Mouse (Mus musculus): ENCODE data around the gene Gpr84. TPM values are rescaled to one million over a fixed set of nuclear protein-coding genes. Genes with fewer than 3 reads are reported as not detected.
"Not testable (repeated sequence)": the region's sequence is repeated elsewhere in the genome, so short reads cannot be mapped to it uniquely, and the experiment has no call there.

Gpr84 gene
- polyA plus RNA-seq, 1 experiment, result 0.98 TPM

GRCm38 (mm10) chr15:103281465-103282205 is 28.8 kb downstream of the Gpr84 start:
- Histone ChIP-seq H3K27ac (ENCODE audit: insufficient read depth, low read length) (no peak overlapping the region), H3K4me3 (ENCODE audit: insufficient read depth, low read length) (no peak overlapping the region), H3K4me1 (ENCODE audit: control insufficient read depth, insufficient read depth, low read length) (peaks cover 1% of the 10 kb centered on the region; the same call in 1 of the 2 replicates)
- TF ChIP-seq CTCF (IDR thresholded peaks at IDR 0.05; ENCODE audit: extremely low read depth, insufficient read depth, low read length), result no peak
- TF ChIP-seq POLR2A (IDR thresholded peaks at IDR 0.05; ENCODE audit: extremely low read depth, insufficient read depth, low read length), result no peak

- Histone ChIP-seq H3K4me1 (ENCODE audit: control insufficient read depth, insufficient read depth, low read length) (peaks cover 1% of the 10 kb centered on the region; the same call in 1 of the 2 replicates), H3K4me3 (ENCODE audit: insufficient read depth, low read length) (no peak overlapping the region), H3K27ac (ENCODE audit: insufficient read depth, low read length) (no peak overlapping the region)
- TF ChIP-seq POLR2A (IDR thresholded peaks at IDR 0.05; ENCODE audit: extremely low read depth, insufficient read depth, low read length) (no peak), CTCF (IDR thresholded peaks at IDR 0.05; ENCODE audit: extremely low read depth, insufficient read depth, low read length) (peak; percentile 30; the same call in 1 of the 2 replicates)
Measured at GRCm38 (mm10) chr15:103280817-103281464, 29.5 kb downstream of the Gpr84 start.

DNA sequence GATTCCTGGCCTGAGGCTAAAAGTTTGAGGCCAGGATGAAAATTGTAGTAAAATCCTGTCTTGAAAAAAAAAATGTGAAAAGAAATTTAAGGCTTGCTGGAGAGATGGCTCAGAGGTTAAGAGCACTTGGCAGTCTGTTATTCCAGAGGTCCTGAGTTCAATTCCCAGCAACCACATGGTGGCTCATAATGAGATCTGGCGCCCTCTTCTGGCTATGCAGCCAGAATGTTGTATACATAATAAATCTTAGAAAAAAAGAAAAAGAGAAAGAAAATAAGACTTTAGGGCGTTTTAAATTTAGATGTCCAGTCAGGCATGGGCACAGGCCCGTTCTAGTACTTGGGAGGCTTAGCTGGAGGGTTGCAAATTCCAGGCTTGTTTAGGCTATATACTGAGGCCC is 30.7 kb downstream of the Gpr84 start:
- H3K4me3 ChIP-seq (ENCODE audit: insufficient read depth, low read length), result no peak overlapping the region
- no peaks in the 10 kb centered on the region; the same call in 1 of the 2 replicates for H3K4me1 ChIP-seq (ENCODE audit: control insufficient read depth, insufficient read depth, low read length)
- TF ChIP-seq POLR2A (IDR thresholded peaks at IDR 0.05; ENCODE audit: extremely low read depth, insufficient read depth, low read length) (no peak), CTCF (IDR thresholded peaks at IDR 0.05; ENCODE audit: extremely low read depth, insufficient read depth, low read length) (peak; percentile 14; the same call in 1 of the 2 replicates)
- no peak overlapping the region for H3K27ac ChIP-seq (ENCODE audit: insufficient read depth, low read length)

DNA sequence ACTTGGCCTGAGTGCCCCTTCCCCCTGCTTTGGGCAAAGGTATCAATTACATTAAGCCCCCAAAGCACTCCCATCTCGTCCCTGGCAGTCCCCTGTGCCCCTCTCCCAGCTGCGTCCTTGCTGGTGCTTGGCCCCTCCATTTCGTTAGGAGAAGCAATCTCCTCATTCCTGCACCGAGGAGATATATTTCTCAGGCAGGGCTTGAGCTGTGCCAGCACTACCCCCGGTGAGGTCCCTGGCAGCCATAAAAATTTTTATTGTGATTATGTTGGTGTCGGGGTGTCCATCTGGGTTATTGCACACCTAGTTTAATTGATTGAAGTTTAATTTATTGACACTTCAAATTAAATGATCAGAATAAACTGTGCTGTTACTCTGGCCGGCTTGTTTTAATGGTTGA is 32.5 kb downstream of the Gpr84 start:
- TF ChIP-seq CTCF (IDR thresholded peaks at IDR 0.05; ENCODE audit: extremely low read depth, insufficient read depth, low read length) (no peak), POLR2A (IDR thresholded peaks at IDR 0.05; ENCODE audit: extremely low read depth, insufficient read depth, low read length) (no peak)
- Histone ChIP-seq H3K27ac (ENCODE audit: insufficient read depth, low read length) (no peak overlapping the region), H3K4me3 (ENCODE audit: insufficient read depth, low read length) (no peak overlapping the region), H3K4me1 (ENCODE audit: control insufficient read depth, insufficient read depth, low read length) (peaks cover 3% of the 10 kb centered on the region)

- not testable (repeated sequence) for H3K27ac ChIP-seq (ENCODE audit: insufficient read depth, low read length); H3K4me3 ChIP-seq (ENCODE audit: insufficient read depth, low read length); H3K4me1 ChIP-seq (ENCODE audit: control insufficient read depth, insufficient read depth, low read length)
Measured at GRCm38 (mm10) chr15:103275943-103276342, 34.5 kb downstream of the Gpr84 start.

DNA sequence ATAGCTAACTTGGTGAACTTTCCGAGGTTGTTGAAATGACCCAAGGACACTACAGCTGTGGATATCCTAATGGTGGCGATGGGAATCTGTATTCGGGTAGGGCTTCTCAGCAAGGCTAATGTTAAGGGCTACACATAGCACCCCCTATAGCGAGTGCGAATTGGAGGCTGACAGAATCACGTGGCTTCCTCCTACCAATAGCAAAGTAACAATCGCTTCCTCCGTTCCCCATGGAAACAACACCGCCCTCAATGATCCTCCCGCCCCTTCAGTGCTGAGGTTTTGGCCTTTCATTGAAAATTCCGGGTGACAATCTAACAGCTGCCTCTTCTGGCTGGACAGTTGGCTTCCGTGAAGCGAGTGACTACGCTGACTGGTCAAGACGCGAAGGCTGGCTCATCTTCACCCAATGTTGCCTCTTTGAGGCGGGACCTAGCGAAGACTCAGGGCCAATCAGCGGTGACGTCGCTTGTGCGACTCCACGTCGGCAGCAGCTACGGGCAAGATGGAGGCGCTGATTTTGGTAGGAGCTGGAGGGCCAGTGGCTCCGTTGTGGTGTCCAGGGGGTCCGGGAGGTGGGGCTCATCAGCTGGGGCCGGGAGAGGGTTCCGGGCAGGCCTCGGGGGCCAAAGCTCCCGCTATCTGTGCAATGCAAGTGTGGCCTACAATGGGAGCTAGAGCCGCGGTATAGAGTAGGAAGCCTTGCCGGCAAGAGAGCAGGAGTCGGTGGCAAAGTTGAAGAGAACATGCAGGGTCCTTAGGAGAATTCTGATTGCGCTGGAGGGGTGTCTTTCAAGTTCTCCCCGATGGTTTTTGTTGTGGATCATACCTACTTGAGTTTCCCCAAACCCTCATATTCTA is 37.8 kb downstream of the Gpr84 start, which contains the start of gene Copz1:
Gene Copz1, plus strand, starts transcription at position 296 of the 861 bp plus-strand sequence.
- Histone ChIP-seq H3K27ac (ENCODE audit: insufficient read depth, low read length) (no peak within 1 kb of the TSS), H3K4me1 (ENCODE audit: control insufficient read depth, insufficient read depth, low read length) (peaks cover 3% of the 10 kb centered on the region), H3K4me3 (ENCODE audit: insufficient read depth, low read length) (peak within 1 kb of the TSS; percentile 53)
- TF ChIP-seq POLR2A (IDR thresholded peaks at IDR 0.05; ENCODE audit: extremely low read depth, insufficient read depth, low read length) (peak; percentile 91), CTCF (IDR thresholded peaks at IDR 0.05; ENCODE audit: extremely low read depth, insufficient read depth, low read length) (0 out of 2 replicates have a peak, but pooled peaks have one; percentile 17)

DNA sequence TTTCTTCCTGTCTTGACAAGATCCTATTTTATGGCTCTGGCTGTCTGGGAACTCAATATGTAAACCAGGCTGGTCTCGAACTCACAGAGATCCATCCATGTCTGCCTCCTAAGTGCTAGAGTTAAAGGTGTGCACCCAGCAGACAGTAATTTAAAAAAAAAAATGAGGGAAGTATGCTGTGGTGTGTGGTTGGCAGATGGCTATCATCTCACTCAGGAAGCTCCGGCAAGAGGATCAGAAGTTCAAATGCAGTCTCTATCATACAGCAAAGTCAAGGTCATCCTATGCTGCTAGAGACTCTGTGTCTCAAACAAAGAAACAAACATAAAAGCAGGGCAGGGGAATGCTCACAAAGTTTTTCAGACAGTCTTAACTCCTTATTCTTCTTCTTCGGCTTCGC is 41.5 kb downstream of the Gpr84 start:
- Histone ChIP-seq H3K27ac (ENCODE audit: insufficient read depth, low read length) (no peak overlapping the region), H3K4me1 (ENCODE audit: control insufficient read depth, insufficient read depth, low read length) (peaks cover 3% of the 10 kb centered on the region), H3K4me3 (ENCODE audit: insufficient read depth, low read length) (no peak overlapping the region)
- TF ChIP-seq POLR2A (IDR thresholded peaks at IDR 0.05; ENCODE audit: extremely low read depth, insufficient read depth, low read length), result no peak
- no peak for TF ChIP-seq CTCF (IDR thresholded peaks at IDR 0.05; ENCODE audit: extremely low read depth, insufficient read depth, low read length)

DNA sequence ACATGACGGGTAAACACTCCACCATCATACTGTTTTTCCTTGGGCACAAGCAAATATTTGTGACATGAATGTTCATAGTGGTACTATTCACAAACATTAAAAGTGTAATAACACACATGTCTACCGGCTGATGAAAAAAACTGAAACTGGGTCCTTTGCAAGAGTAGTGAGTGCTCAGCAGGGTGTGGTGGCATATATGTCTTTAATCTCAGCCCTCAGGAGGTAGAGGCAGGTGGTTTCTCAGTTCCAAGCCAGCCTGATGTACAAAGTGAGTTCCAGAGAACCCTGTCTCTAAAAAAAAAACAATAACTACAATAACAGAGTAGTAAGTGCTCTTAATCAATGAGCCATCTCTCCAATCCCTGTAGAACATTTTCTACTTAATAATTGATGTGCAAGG is 45.6 kb downstream of the Gpr84 start:
- TF ChIP-seq CTCF (IDR thresholded peaks at IDR 0.05; ENCODE audit: extremely low read depth, insufficient read depth, low read length), result no peak
- no peak for TF ChIP-seq POLR2A (IDR thresholded peaks at IDR 0.05; ENCODE audit: extremely low read depth, insufficient read depth, low read length)
- Histone ChIP-seq H3K4me3 (ENCODE audit: insufficient read depth, low read length) (no peak overlapping the region), H3K27ac (ENCODE audit: insufficient read depth, low read length) (no peak overlapping the region), H3K4me1 (ENCODE audit: control insufficient read depth, insufficient read depth, low read length) (no peaks in the 10 kb centered on the region)

DNA sequence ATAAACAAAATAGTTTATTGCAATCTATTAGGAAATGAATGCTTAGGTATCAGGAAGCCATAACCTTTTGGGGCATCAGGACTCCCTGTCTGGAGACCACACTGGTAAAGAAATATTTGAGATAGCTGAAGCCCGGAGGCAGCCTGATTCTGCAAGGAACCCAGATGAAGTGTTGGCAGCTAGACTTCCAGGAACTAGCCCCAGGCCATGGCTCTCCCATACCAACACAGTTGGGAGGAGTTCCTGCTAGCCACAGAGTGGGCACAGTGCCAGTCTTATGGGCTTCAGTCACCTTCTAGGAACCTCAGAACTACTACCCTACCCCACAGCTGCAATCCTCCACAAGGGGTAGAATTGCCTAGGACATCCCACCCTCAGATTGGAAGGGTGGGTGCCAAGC is 50.4 kb downstream of the Gpr84 start:
- H3K4me3 ChIP-seq (ENCODE audit: insufficient read depth, low read length), result no peak overlapping the region
- TF ChIP-seq POLR2A (IDR thresholded peaks at IDR 0.05; ENCODE audit: extremely low read depth, insufficient read depth, low read length), result no peak
- no peak for TF ChIP-seq CTCF (IDR thresholded peaks at IDR 0.05; ENCODE audit: extremely low read depth, insufficient read depth, low read length)
- no peaks in the 10 kb centered on the region for H3K4me1 ChIP-seq (ENCODE audit: control insufficient read depth, insufficient read depth, low read length)
- no peak overlapping the region for H3K27ac ChIP-seq (ENCODE audit: insufficient read depth, low read length)
